Mouse (Mus musculus) liver, embryonic 14.5 days (tissue): ENCODE data around the gene Eif6.

Source experiments
- CTCF ChIP-seq: IDR thresholded peaks from 2 replicates; pipeline ENCODE4 v1.5.1; 2016; ENCODE audit warnings: antibody characterized with exemption, low read depth, control low read depth
- EP300 ChIP-seq: IDR thresholded peaks from 2 replicates; pipeline ENCODE4 v1.6.1; 2016; ENCODE audit warnings: antibody characterized with exemption, low read depth

DNA sequence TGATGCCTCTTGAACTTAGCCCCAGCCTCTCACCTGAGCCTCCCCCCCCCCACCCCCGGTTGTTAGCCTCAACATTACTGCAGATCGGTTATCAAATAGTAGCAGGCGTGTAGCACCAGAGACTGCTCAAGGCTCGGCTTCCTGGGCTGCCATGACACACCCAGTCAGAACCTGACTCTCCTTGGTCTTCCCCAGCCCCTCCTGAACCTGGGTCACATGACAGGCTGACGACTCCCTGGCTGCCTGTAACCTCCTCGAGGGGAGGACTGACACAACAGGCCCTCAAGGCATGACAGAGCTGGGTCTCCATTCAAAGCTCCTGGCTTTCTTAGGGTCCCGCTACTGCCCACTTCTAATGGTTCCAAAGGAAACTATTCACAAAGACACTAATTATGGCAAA is 22.7 kb upstream of the Eif6 start:
- TF ChIP-seq CTCF, result no peak
- TF ChIP-seq EP300, result no peak
